Mouse (Mus musculus) fat pad, adult 2 months (tissue): ENCODE results near the gene Gm44973.

Experiments used
- DNase-seq: peaks from one replicate; pipeline ENCODE4 v3.0.0-alpha.2; 2011; ENCODE audit warnings: low read depth, low spot score; ENCODE audit errors: extremely low read depth

Gm44973 gene

DNA sequence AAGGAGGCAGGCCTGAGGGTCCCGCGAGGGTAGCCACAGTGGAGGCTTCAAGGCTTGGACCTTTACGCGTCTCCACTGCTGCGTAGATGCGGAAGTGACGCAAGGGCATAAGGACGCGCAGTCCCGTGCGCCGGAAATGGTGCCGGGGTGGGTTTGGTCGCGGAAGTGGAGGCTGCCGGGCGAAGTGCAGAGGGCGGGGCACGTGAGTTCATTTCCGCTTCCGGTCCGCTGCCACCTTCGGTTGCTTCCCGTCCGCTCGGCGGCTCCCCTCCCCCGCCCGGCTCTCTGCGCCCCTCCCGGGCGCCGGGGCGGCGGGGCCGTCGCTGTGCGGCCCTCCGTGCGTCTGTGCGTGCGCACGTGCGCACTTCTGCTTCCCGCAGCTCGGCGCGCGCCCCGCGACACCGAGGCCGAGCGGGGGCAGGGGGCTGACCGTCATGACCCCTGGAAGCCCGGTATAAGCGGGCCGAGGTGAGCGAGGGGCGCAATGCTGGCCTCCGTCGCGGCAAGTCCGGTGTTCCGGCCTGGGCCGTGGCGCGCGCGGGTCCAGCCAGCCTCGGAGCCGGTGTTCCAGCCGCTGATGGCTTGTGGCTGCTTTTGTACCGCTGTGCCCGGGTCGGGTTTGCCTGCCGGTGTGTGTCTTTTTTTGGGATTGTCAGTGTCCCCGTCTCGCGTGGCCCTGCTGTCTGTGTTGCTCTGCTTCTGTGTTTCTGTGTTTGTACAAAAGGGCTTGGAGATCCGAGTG is 64.9 kb downstream of the Gm44973 start, which contains the start of gene Epn1:
Gene Epn1, plus strand, starts transcription at position 226 of the 742 bp plus-strand sequence.
- no peak for DNase-seq

- DNase-seq: no peak
Measured at GRCm38 (mm10) chr7:5080815-5081214, 65.5 kb downstream of the Gm44973 start.

GRCm38 (mm10) chr7:5081241-5081640 is 65.9 kb downstream of the Gm44973 start:
- no peak for DNase-seq

GRCm38 (mm10) chr7:5081939-5082338 is 66.6 kb downstream of the Gm44973 start:
- no peak for DNase-seq
